Mouse (Mus musculus) liver, embryonic 16.5 days (tissue): ENCODE data around the gene Acsl1. TPM values are rescaled to one million over a fixed set of nuclear protein-coding genes. Genes with fewer than 3 reads are reported as not detected.
A peak's percentile ranks its signal among the peaks of the same experiment; 100 is the strongest.

Source experiments
- ATAC-seq: fragments of 200-750 bp; cut with Nextera tagmentation; 2 replicates; pipeline ENCODE4 v1.8.0; 2017; ENCODE audit warnings: low read depth, mild to moderate bottlenecking, moderate number of reproducible peaks, moderate library complexity
- H3K27ac ChIP-seq: fragments of 300-500 bp; sonication (generic); 2 replicates; pipeline ENCODE4 v1.5.1; 2014; ENCODE audit warnings: mild to moderate bottlenecking, low read length
- H3K27me3 ChIP-seq: fragments of 300-500 bp; sonication (generic); 2 replicates; pipeline ENCODE4 v1.6.1; 2014; ENCODE audit warnings: low read depth, low read length, mixed read lengths; ENCODE audit not compliant: control insufficient read depth, insufficient read depth
- H3K36me3 ChIP-seq: fragments of 300-500 bp; sonication (generic); 2 replicates; pipeline ENCODE4 v1.6.1; 2014; ENCODE audit warnings: mild to moderate bottlenecking; ENCODE audit not compliant: control insufficient read depth, insufficient read depth
- H3K4me1 ChIP-seq: fragments of 300-500 bp; sonication (generic); 2 replicates; pipeline ENCODE4 v1.6.1; 2014; ENCODE audit warnings: low read depth, low read length, mixed read lengths; ENCODE audit not compliant: control insufficient read depth
- H3K4me2 ChIP-seq: fragments of 300-500 bp; sonication (generic); 2 replicates; pipeline ENCODE4 v1.6.1; 2014; ENCODE audit warnings: low read depth, low read length, mixed read lengths
- H3K4me3 ChIP-seq: fragments of 300-500 bp; sonication (generic); 2 replicates; pipeline ENCODE4 v1.5.1; 2014; ENCODE audit warnings: low read depth, mild to moderate bottlenecking, low read length
- H3K9ac ChIP-seq: fragments of 300-500 bp; sonication (generic); 2 replicates; pipeline ENCODE4 v1.6.1; 2014; ENCODE audit warnings: low read depth, low read length
- H3K9me3 ChIP-seq: fragments of 300-500 bp; sonication (generic); replicated peaks from 2 replicates; pipeline ENCODE4 v1.6.1; 2016; ENCODE audit warnings: low read length; ENCODE audit not compliant: control insufficient read depth
- WGBS: fragments of 180-500 bp; shearing (Covaris S2); extraction: QIAGEN DNeasy Blood & Tissue Kit; methylation state at CpG from one replicate; pipeline ENCODE4 v1.1.7; 2014; ENCODE audit not compliant: insufficient replicate concordance; 5-methylcytosine and 5-hydroxymethylcytosine counted together
- polyA plus RNA-seq: library from polyadenylated mRNA; unstranded; fragments of >200 nt; fragmentation: Nextera tagmentation; extraction: Ambion mirVana; gene quantifications from 2 replicates; pipeline ENCODE4 v1.2.1, GENCODE M21; 2015

Gene Acsl1
- polyA plus RNA-seq, 1 experiment from 2014 or later, result 168 TPM

DNA sequence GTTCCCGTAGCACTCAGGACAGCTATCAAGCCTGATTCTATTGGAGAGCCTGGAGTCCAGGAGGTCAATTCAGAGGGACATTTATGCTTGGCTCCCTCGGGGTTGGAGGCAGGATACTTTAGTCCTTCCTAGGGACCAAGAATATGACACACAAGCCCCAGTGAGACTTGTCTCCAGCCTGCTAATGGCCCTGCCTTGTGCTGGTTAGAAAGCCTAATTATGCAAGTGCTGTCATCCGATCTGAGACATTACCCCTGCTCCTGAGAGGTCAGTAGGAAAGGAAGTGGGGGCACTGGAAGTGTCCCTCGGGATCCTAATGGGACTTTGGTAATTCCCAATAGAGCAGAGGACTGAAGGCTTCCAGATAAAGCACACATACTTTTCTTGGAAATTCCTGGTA lies 59.7 kb downstream of the Acsl1 start:
- WGBS, result 58% methylated on average over 4 of the region's 4 CpGs
- no peaks in the 10 kb centered on the region; the same call in 1 of the 2 replicates for H3K4me1 ChIP-seq
- no peak for ATAC-seq
- H3K9ac ChIP-seq, result no peak overlapping the region
- H3K4me2 ChIP-seq, result no peak overlapping the region
- no peaks in the 10 kb centered on the region for H3K27me3 ChIP-seq
- no peak overlapping the region for H3K4me3 ChIP-seq
- peaks cover 47% of the 10 kb centered on the region for H3K36me3 ChIP-seq
- no peak overlapping the region for H3K27ac ChIP-seq
- H3K9me3 ChIP-seq, result no peaks in the 10 kb centered on the region

DNA sequence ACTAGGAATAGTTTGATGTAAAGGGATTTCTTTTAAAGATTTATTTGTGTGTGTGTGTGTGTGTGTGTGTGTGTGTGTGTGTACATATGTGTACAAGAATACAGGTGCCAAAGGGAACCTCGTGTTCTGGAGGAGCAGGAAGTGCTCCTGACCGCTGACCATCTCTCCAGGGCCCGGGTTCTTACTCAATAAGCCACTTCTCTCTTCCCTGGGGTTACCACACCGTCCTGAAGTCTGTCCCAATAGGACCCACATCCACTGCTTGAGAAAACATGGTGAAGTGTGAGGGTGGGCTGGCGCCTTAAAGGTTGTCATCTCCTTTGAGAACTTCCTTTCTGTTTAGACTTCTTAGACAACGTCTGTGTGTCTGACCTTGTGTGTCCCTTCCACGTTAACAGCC lies 63.1 kb downstream of the Acsl1 start:
- no peak overlapping the region for H3K4me2 ChIP-seq
- H3K27ac ChIP-seq, result no peak overlapping the region
- no peaks in the 10 kb centered on the region for H3K9me3 ChIP-seq
- no peak for ATAC-seq
- 64% methylated on average over 7 of the region's 7 CpGs for WGBS
- no peak overlapping the region for H3K9ac ChIP-seq
- peaks cover 2% of the 10 kb centered on the region for H3K4me1 ChIP-seq
- H3K4me3 ChIP-seq, result no peak overlapping the region
- H3K36me3 ChIP-seq, result peaks cover 45% of the 10 kb centered on the region
- H3K27me3 ChIP-seq, result no peaks in the 10 kb centered on the region

DNA sequence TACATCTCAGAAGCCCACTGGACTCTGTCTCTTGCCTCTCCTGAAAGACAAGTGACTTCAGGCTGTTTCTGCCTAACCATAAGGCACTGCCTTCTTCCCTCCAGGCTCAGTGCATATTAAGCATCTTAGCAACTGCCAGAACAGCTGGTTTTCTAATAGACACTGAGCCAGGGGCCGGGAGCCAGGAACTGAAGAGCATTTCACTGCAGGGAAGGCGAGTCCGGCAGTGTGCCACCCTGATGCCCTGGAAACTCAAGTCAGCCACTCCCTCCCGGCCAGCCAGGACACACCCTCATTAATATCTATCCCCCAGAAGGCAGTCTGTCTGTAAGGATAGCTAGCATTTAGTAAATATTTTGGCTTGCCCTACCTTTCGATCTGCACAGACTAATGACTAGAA lies 68.9 kb downstream of the Acsl1 start:
- Histone ChIP-seq H3K9me3 (no peaks in the 10 kb centered on the region), H3K27ac (peak overlapping the region; percentile 90), H3K4me3 (peak overlapping the region; percentile 22), H3K9ac (peak overlapping the region; percentile 62), H3K27me3 (no peaks in the 10 kb centered on the region), H3K4me1 (peaks cover 30% of the 10 kb centered on the region), H3K4me2 (peak overlapping the region; percentile 64), H3K36me3 (peaks cover 16% of the 10 kb centered on the region)
- WGBS, result 20% methylated on average over 5 of the region's 5 CpGs
- peak; percentile 97 for ATAC-seq

DNA sequence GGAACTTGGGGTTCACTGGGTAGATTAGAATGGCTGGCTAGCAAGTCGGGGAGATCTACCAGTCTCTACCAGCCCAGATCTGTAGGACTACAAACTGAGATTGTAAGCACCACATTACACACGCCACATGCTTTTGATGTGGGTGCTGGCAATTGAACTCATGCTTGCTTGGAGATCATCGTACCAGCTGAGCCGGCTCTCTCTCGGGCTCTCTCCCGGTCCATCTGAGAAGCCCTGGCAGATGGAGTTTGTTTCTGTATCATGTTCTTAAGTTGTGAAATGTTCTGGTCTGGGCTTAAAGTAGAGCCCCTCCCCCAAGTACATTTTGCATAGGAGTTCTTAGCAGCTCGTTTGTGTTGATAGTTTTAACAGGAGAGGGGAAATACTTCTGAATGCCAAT lies 72.4 kb downstream of the Acsl1 start:
- Histone ChIP-seq H3K9me3 (no peaks in the 10 kb centered on the region), H3K27ac (0 out of 2 replicates have a peak overlapping the region, but pooled peaks have one; percentile 9), H3K4me1 (peaks cover 59% of the 10 kb centered on the region), H3K9ac (no peak overlapping the region), H3K27me3 (no peaks in the 10 kb centered on the region), H3K36me3 (no peaks in the 10 kb centered on the region), H3K4me3 (no peak overlapping the region), H3K4me2 (no peak overlapping the region)
- WGBS, result 71% methylated on average over 7 of the region's 7 CpGs
- no peak for ATAC-seq

DNA sequence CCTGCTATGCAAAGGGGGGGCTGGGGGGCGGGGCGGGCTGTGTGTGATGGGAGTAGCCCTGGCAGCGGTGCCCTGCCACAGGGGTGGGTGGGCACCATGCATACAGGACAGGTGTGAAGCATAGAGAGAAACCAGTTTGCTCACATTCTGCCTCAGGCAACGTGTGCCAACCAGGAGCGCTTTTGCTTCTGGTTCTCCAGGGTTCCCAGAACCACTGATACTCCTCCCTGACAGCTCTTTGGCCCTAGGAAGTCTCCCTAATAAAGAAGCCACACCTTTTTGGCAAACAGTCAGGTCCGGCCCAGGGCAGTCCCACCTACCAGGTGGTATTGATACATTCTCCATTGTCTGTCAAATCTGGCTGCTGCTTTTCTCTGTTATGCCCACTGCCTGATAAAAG lies 72.8 kb downstream of the Acsl1 start:
- no peaks in the 10 kb centered on the region for H3K27me3 ChIP-seq
- H3K4me3 ChIP-seq, result no peak overlapping the region
- no peak overlapping the region for H3K9ac ChIP-seq
- H3K36me3 ChIP-seq, result no peaks in the 10 kb centered on the region
- peaks cover 61% of the 10 kb centered on the region for H3K4me1 ChIP-seq
- H3K9me3 ChIP-seq, result no peaks in the 10 kb centered on the region
- 0 out of 2 replicates have a peak overlapping the region, but pooled peaks have one; percentile 9 for H3K27ac ChIP-seq
- H3K4me2 ChIP-seq, result no peak overlapping the region
- ATAC-seq, result no peak
- WGBS, result 67% methylated on average over 6 of the region's 6 CpGs

DNA sequence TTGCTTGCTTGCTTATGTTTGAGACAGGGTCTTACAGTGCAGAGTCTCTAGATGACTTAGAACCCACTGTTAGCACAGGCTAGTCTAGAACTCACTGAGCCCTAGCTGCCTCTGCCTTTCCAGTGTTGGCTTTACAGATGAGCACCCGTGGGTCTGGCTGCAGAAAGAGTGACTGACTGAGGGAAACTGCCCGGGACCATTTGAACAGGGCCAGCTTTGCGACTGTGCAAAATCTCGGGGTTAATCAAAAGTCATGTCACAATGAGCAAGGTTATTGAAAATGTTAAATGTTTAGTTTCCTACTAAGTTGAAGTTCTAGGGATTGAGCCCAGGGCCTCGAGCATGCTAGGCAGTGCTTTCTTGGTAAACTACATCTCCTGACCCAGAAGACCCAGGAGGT lies 75.0 kb downstream of the Acsl1 start:
- no peak for ATAC-seq
- Histone ChIP-seq H3K27me3 (no peaks in the 10 kb centered on the region), H3K36me3 (no peaks in the 10 kb centered on the region), H3K4me2 (no peak overlapping the region), H3K4me3 (no peak overlapping the region), H3K9me3 (no peaks in the 10 kb centered on the region), H3K27ac (peak overlapping the region; percentile 91), H3K9ac (peak overlapping the region; percentile 8), H3K4me1 (peaks cover 49% of the 10 kb centered on the region)
- 74% methylated on average over 5 of the region's 5 CpGs for WGBS

DNA sequence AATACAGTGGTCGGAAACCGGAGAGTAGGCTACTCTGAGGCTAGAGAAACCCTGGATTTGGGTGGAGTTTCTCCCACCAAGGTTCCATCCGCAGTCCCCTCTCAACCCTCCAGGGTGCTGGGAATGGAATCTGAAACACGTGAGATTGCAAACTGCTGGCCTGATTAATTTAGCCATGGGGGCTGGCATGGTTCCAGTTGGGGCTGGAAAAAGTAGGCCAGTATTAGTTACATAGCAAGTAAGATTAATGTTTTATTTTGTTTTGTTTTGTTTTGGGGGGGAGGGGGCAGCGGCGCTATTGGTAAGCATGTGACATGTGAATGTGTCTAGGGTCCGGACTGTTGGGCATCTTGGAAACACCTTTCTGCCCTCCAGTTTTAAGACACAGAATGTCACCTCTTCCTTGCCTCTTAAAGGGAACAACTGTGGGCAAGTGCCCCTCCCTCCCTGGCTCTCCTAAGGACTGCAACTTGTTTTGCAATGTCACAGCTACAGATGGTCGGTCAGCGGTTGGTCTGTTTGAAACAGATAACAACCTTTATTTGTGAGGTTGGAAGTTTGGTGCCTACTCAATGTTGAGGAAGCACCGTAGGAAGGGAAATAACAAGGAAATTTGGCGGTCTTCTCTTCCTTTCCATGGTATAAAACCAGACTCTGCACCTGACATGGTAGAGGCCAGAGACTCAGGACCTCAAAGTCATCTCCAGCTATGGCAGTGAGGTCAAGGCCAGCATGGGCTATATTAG lies 75.8 kb downstream of the Acsl1 start:
- H3K4me3 ChIP-seq, result peak overlapping the region; percentile 8
- no peaks in the 10 kb centered on the region for H3K27me3 ChIP-seq
- no peaks in the 10 kb centered on the region for H3K36me3 ChIP-seq
- H3K4me2 ChIP-seq, result peak overlapping the region; percentile 50
- peaks cover 47% of the 10 kb centered on the region for H3K4me1 ChIP-seq
- peak overlapping the region; percentile 91 for H3K27ac ChIP-seq
- H3K9me3 ChIP-seq, result no peaks in the 10 kb centered on the region
- H3K9ac ChIP-seq, result peak overlapping the region; percentile 61
- ATAC-seq, result peak; percentile 84
- 25% methylated on average over 11 of the region's 11 CpGs for WGBS

DNA sequence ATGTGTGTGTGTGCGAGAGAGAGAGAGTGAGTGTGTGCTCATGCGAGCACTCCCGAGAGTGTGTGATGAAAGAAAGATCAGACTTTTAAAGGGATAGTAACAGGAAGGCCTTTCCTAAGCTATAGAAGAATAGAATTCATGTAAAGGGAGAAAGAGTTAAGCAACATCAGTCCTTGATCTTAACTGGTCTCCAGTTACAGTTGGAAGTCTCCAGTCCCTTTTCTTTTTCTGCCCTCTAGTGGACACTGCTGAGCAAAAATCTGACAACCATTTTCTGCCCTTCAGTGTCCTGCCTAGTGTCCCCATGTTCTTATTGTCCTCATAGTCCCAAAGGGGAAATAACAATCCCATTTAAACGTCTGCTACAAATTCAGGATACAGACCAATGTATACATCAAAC lies 76.4 kb downstream of the Acsl1 start:
- Histone ChIP-seq H3K9me3 (no peaks in the 10 kb centered on the region), H3K36me3 (no peaks in the 10 kb centered on the region), H3K4me3 (peak overlapping the region; percentile 8), H3K27me3 (no peaks in the 10 kb centered on the region), H3K9ac (peak overlapping the region; percentile 61), H3K4me2 (peak overlapping the region; percentile 50), H3K27ac (peak overlapping the region; percentile 91), H3K4me1 (peaks cover 47% of the 10 kb centered on the region)
- 4% methylated on average over 4 of the region's 4 CpGs for WGBS
- ATAC-seq, result peak; percentile 47

DNA sequence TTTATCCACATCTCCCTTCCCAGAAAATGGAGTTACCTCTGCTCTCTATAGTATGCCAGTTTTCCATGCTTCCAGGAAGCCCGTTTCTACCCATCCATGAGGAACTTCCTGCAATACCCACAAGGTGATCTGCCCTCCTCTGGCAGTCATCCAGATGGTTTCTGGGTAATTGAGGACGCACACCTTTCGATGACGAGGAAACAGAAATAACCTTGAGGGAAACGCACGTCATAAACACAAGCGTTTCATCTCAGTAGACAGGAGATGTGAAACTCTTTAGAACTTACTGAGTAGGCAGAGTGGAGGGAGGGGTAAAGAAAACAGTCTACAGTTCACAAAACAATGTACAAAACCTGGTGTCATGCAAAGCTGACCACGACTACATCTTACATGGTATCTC lies 79.2 kb downstream of the Acsl1 start:
- no peaks in the 10 kb centered on the region for H3K36me3 ChIP-seq
- peak overlapping the region; percentile 8; the same call in 1 of the 2 replicates for H3K27ac ChIP-seq
- H3K4me3 ChIP-seq, result no peak overlapping the region
- H3K4me2 ChIP-seq, result no peak overlapping the region
- ATAC-seq, result no peak
- H3K27me3 ChIP-seq, result no peaks in the 10 kb centered on the region
- no peak overlapping the region for H3K9ac ChIP-seq
- H3K9me3 ChIP-seq, result no peaks in the 10 kb centered on the region
- whole genome bisulfite sequencing, result 80% methylated on average over 8 of the region's 8 CpGs
- H3K4me1 ChIP-seq, result peaks cover 47% of the 10 kb centered on the region
